Comparison of ENCODE assay signal across 9 mouse cellular contexts in genomic region chr8:111716603-111717487, GRCm38 (mm10). TPM values are rescaled to one million over a fixed set of nuclear protein-coding genes. Genes with fewer than 3 reads are reported as not detected.
A peak's percentile ranks its signal among the peaks of the same experiment; 100 is the strongest.
DNase-seq lines count a peak whose midpoint lies in the region; ATAC-seq and TF ChIP-seq lines count a peak whose summit lies in the region.
"Had no signal": no experiment of that assay in that cellular context is flagged by ENCODE, and none has a peak within 500 bp of the region (broad histone marks: within the 10 kb centered on the region; RNA-seq: fewer than 3 reads in every experiment).

No protein-coding gene starts in this region.

- H3K4me2 ChIP-seq in forebrain, embryonic 13.5 days: peak overlapping the region; percentile 37
- peak overlapping the region; percentile 54 for H3K4me2 ChIP-seq in heart, embryonic 16.5 days (ENCODE audit: low read depth, low read length)
- no peak overlapping the region for H3K4me2 ChIP-seq in liver, embryonic 15.5 days

- H3K27me3 ChIP-seq in E14TG2a.4 (ENCODE audit: insufficient read depth, low read length): no peaks in the 10 kb centered on the region
- no peaks in the 10 kb centered on the region for H3K27me3 ChIP-seq in forebrain, embryonic 13.5 days
- no peaks in the 10 kb centered on the region for H3K27me3 ChIP-seq in heart, embryonic 16.5 days (ENCODE audit: control insufficient read depth, insufficient read depth, low read length)
- H3K27me3 ChIP-seq in liver, embryonic 15.5 days: 0 out of 2 replicates have a peak, but pooled peaks cover 7% of the 10 kb centered on the region

- WGBS in forebrain, embryonic 13.5 days: 8% methylated on average over 10 of the region's 10 CpGs
- WGBS in heart, embryonic 16.5 days: 21% methylated on average over 10 of the region's 10 CpGs
- WGBS in liver, embryonic 15.5 days (ENCODE audit: insufficient replicate concordance): 63% methylated on average over 10 of the region's 10 CpGs

- TF ChIP-seq POLR2A in brain, embryonic 14.5 days (IDR thresholded peaks at IDR 0.05; ENCODE audit: borderline replicate concordance, extremely low read depth, insufficient read depth, insufficient read length, poor library complexity, severe bottlenecking): no peak

- no peaks in the 10 kb centered on the region for H3K9me3 ChIP-seq in E14TG2a.4 (ENCODE audit: low read length)
- no peaks in the 10 kb centered on the region for H3K9me3 ChIP-seq in forebrain, embryonic 13.5 days (replicated peaks)
- H3K9me3 ChIP-seq in heart, embryonic 16.5 days (replicated peaks; ENCODE audit: control insufficient read depth, low read length): no peaks in the 10 kb centered on the region
- no peaks in the 10 kb centered on the region for H3K9me3 ChIP-seq in liver, embryonic 15.5 days (replicated peaks)
- H3K9me3 ChIP-seq: megakaryocyte, embryonic 14.5 days had no signal

- no peak for TF ChIP-seq CTCF in E14TG2a.4 (conservative IDR thresholded peaks at IDR 0.05; ENCODE audit: low read length)
- no peak for TF ChIP-seq CTCF in brain, embryonic 14.5 days (IDR thresholded peaks at IDR 0.05; ENCODE audit: borderline replicate concordance, extremely low read depth, insufficient read depth, insufficient read length)

- peaks cover 92% of the 10 kb centered on the region for H3K4me1 ChIP-seq in E14TG2a.4 (replicated peaks; ENCODE audit: low read depth, low read length)
- H3K4me1 ChIP-seq in forebrain, embryonic 13.5 days: peaks cover 40% of the 10 kb centered on the region
- peaks cover 50% of the 10 kb centered on the region for H3K4me1 ChIP-seq in heart, embryonic 16.5 days (ENCODE audit: control insufficient read depth, insufficient read depth, low read length)
- peaks cover 27% of the 10 kb centered on the region for H3K4me1 ChIP-seq in liver, embryonic 15.5 days (replicated peaks)

- peak; percentile 95 for DNase-seq in brain, embryonic 14.5 days (ENCODE audit: low read depth)
- peak; percentile 53 to 67 for DNase-seq in kidney, postnatal 4 days
- DNase-seq in right cerebral cortex, postnatal 25 days: peak; percentile 65
- DNase-seq in thymus, postnatal 4 days: no peak

- peak overlapping the region; percentile 13; the same call in 1 of the 2 replicates for H3K4me3 ChIP-seq in E14TG2a.4 (replicated peaks; ENCODE audit: low read length)
- H3K4me3 ChIP-seq in forebrain, embryonic 13.5 days: no peak overlapping the region
- peak overlapping the region; percentile 15; the same call in 1 of the 2 replicates for H3K4me3 ChIP-seq in heart, embryonic 16.5 days (ENCODE audit: low read length)
- H3K4me3 ChIP-seq in liver, embryonic 15.5 days (replicated peaks): no peak overlapping the region
- H3K4me3 ChIP-seq: megakaryocyte, embryonic 14.5 days had no signal

- ATAC-seq in forebrain, embryonic 13.5 days: peak; percentile 89
- ATAC-seq in heart, embryonic 16.5 days (replicated peaks; ENCODE audit: extremely low read depth, insufficient read depth, low FRiP score): peak; percentile 91
- no peak for ATAC-seq in liver, embryonic 15.5 days (ENCODE audit: insufficient read depth)

- H3K36me3 ChIP-seq in E14TG2a.4 (ENCODE audit: insufficient read depth, low read length): peaks cover 95% of the 10 kb centered on the region
- H3K36me3 ChIP-seq in forebrain, embryonic 13.5 days (ENCODE audit: poor library complexity, severe bottlenecking): peaks cover 65% of the 10 kb centered on the region
- H3K36me3 ChIP-seq in heart, embryonic 16.5 days (ENCODE audit: control insufficient read depth, insufficient read depth): peaks cover 54% of the 10 kb centered on the region
- H3K36me3 ChIP-seq in liver, embryonic 15.5 days (replicated peaks): peaks cover 19% of the 10 kb centered on the region; the same call in 1 of the 2 replicates

- H3K9ac ChIP-seq in forebrain, embryonic 13.5 days: peak overlapping the region; percentile 58
- H3K9ac ChIP-seq in heart, embryonic 16.5 days (ENCODE audit: low read length): peak overlapping the region; percentile 74
- H3K9ac ChIP-seq in liver, embryonic 15.5 days: no peak overlapping the region

- peak overlapping the region; percentile 98 for H3K27ac ChIP-seq in forebrain, embryonic 13.5 days
- peak overlapping the region; percentile 98 for H3K27ac ChIP-seq in heart, embryonic 16.5 days (ENCODE audit: low read length)
- H3K27ac ChIP-seq in liver, embryonic 15.5 days (replicated peaks): peak overlapping the region; percentile 41; the same call in 1 of the 2 replicates

RNA-seq across cellular contexts. Expression of gene Ctrb1, which starts 26.0 kb away (rescaled TPM):
- polyA plus RNA-seq in brain, embryonic 14.5 days (2012; rRNA removed): 0.10 and 0.22 TPM in 2 replicates
- polyA plus RNA-seq in forebrain, embryonic 13.5 days (2015; fragmentation: Nextera tagmentation; extraction: Ambion mirVana): 1.7 TPM in 1 of 2 replicates, not detected in the other
- polyA plus RNA-seq in heart, embryonic 16.5 days (2015; fragmentation: Nextera tagmentation; extraction: Ambion mirVana): 0.17 and 2.1 TPM in 2 replicates
- 3.0 and 32.8 TPM in 2 replicates for polyA plus RNA-seq in liver, embryonic 15.5 days (2015; fragmentation: Nextera tagmentation; extraction: Ambion mirVana)

RNA-seq across cellular contexts. Expression of gene Bcar1, which starts 26.8 kb away (rescaled TPM):
- 101 and 113 TPM in 2 replicates for polyA plus RNA-seq in brain, embryonic 14.5 days (2012; rRNA removed)
- 49.9 and 50.0 TPM in 2 replicates for polyA plus RNA-seq in forebrain, embryonic 13.5 days (2015; fragmentation: Nextera tagmentation; extraction: Ambion mirVana)
- 39.8 and 46.7 TPM in 2 replicates for polyA plus RNA-seq in heart, embryonic 16.5 days (2015; fragmentation: Nextera tagmentation; extraction: Ambion mirVana)
- 7.8 and 10.2 TPM in 2 replicates for polyA plus RNA-seq in liver, embryonic 15.5 days (2015; fragmentation: Nextera tagmentation; extraction: Ambion mirVana)

Comparison
In these comparisons a context has a peak if more than half of its experiments do, and no peak if none do; other contexts are left out.
1. H3K4me3 ChIP-seq: peak in E14TG2a.4 (single experiment) and heart, embryonic 16.5 days (single experiment); none in forebrain, embryonic 13.5 days (single experiment) and liver, embryonic 15.5 days (single experiment).
2. H3K27ac ChIP-seq: peak in every context shown above with its lines; median percentile 98 in forebrain, embryonic 13.5 days; 98 in heart, embryonic 16.5 days; 41 in liver, embryonic 15.5 days.